8 mouse cellular contexts compared by ENCODE assay signal in genomic region chr10:5786923-5787322, GRCm38 (mm10). TPM values are rescaled to one million over a fixed set of nuclear protein-coding genes. Genes with fewer than 3 reads are reported as not detected.
A peak's percentile ranks its signal among the peaks of the same experiment; 100 is the strongest.
DNase-seq lines count a peak whose midpoint lies in the region; ATAC-seq and TF ChIP-seq lines count a peak whose summit lies in the region.

No protein-coding gene starts in this region.

- no peaks in the 10 kb centered on the region for H3K4me1 ChIP-seq in G1E (ENCODE audit: insufficient read depth, low read depth, low read length)

- H3K9me3 ChIP-seq in G1E (replicated peaks), result no peaks in the 10 kb centered on the region

- H3K27me3 ChIP-seq in G1E (ENCODE audit: insufficient read depth, low read length), result peaks cover 17% of the 10 kb centered on the region

- ATAC-seq in G1E (ENCODE audit: extremely low read depth, insufficient number of reproducible peaks, low FRiP score, poor library complexity, severe bottlenecking), result 0 out of 2 replicates have a peak, but pooled peaks have one; percentile 49

- H3K4me3 ChIP-seq in G1E (ENCODE audit: low read depth, low read length), result no peak overlapping the region

- DNase-seq in adrenal gland, adult 2 months, result peak; percentile 10
- no peak for DNase-seq in adrenal gland, adult 8-10 months
- DNase-seq in layer of hippocampus, adult 11-12 months (ENCODE audit: low spot score), result peak; percentile 23
- DNase-seq in layer of hippocampus, adult 9-11 months, result no peak
- no peak for DNase-seq in G1E (ENCODE audit: low spot score)
- DNase-seq in kidney, postnatal 36 days, result peak; percentile 8 to 50
- DNase-seq in right cerebral cortex, postnatal 4 days, result peak; percentile 11
- DNase-seq in c-Kit-positive CD71-positive TER-119-positive erythroid progenitor cells, embryonic 14.5 days (ENCODE audit: low spot score), result no peak

- peak; percentile 27; the same call in 1 of the 2 replicates for TF ChIP-seq CTCF in G1E (IDR thresholded peaks at IDR 0.05; ENCODE audit: low read depth, low read length)

- H3K36me3 ChIP-seq in G1E (replicated peaks), result no peaks in the 10 kb centered on the region

RNA-seq across cellular contexts. Expression of gene Fbxo5, which starts 18.5 kb away (rescaled TPM):
- 1 to 10 TPM; 1.8 to 1.9 TPM for total RNA-seq in adrenal gland, adult 2 months (2021)
- 0.37 and 0.49 TPM in 2 replicates for polyA plus RNA-seq in adrenal gland, adult 2 months (2012; rRNA removed)
- total RNA-seq in adrenal gland, adult 8-10 months (2022), result 1 to 10 TPM; 1.9 to 3.8 (median 2.4) TPM
- total RNA-seq in G1E (2014; fragmentation: Nextera tagmentation), result 122 and 159 TPM in 2 replicates
- total RNA-seq in G1E (2017), result 78.8 and 83.1 TPM in 2 replicates
- 5.8 and 11.0 TPM in 2 replicates for polyA plus RNA-seq in G1E (2012)

RNA-seq across cellular contexts. Expression of gene Mtrf1l, which starts 36.8 kb away (rescaled TPM):
- total RNA-seq in adrenal gland, adult 2 months (2021), result 10 to 100 TPM; 10.6 to 11.4 TPM
- 3.6 and 4.6 TPM in 2 replicates for polyA plus RNA-seq in adrenal gland, adult 2 months (2012; rRNA removed)
- 10 to 100 TPM; 11.6 to 16.0 (median 12.8) TPM for total RNA-seq in adrenal gland, adult 8-10 months (2022)
- total RNA-seq in G1E (2014; fragmentation: Nextera tagmentation) (13.7 and 14.4 TPM in 2 replicates), G1E (2017) (32.1 and 34.0 TPM in 2 replicates)
- polyA plus RNA-seq in G1E (2012), result 4.8 and 5.9 TPM in 2 replicates

Comparison
In these comparisons a context has a peak if more than half of its experiments do, and no peak if none do; other contexts are left out.
1. DNase-seq: peak in adrenal gland, adult 2 months (single experiment), layer of hippocampus, adult 11-12 months (single experiment), kidney, postnatal 36 days (2 of 2) and right cerebral cortex, postnatal 4 days (single experiment); none in adrenal gland, adult 8-10 months (single experiment), layer of hippocampus, adult 9-11 months (single experiment), G1E (single experiment) and c-Kit-positive CD71-positive TER-119-positive erythroid progenitor cells, embryonic 14.5 days (single experiment).
2. RNA of gene Fbxo5, which starts 18.5 kb away (total RNA-seq): 78.8 to 159 TPM in G1E; 1.9 to 3.8 TPM in adrenal gland, adult 8-10 months and 1.8 to 1.9 TPM in adrenal gland, adult 2 months; every median in the first group is over 10 times any median in the second.